Mouse (Mus musculus) heart, embryonic 11.5 days (tissue): ENCODE measurements around the gene Cpn1. TPM values are rescaled to one million over a fixed set of nuclear protein-coding genes. Genes with fewer than 3 reads are reported as not detected.

Experiments
- ATAC-seq: fragments of 200-750 bp; cut with Nextera tagmentation; replicated peaks from 2 replicates; pipeline ENCODE4 v1.8.0; 2017; ENCODE audit warnings: moderate library complexity; ENCODE audit not compliant: insufficient number of reproducible peaks, low FRiP score, low TSS enrichment
- H3K27ac ChIP-seq: fragments of 300-500 bp; sonication (generic); 2 replicates; pipeline ENCODE4 v1.5.1; 2014; ENCODE audit warnings: mild to moderate bottlenecking, low read depth, low read length
- H3K27me3 ChIP-seq: fragments of 300-500 bp; sonication (generic); 2 replicates; pipeline ENCODE4 v1.6.1; 2014; ENCODE audit warnings: mild to moderate bottlenecking, low read length, mixed read lengths; ENCODE audit not compliant: control insufficient read depth, insufficient read depth
- H3K36me3 ChIP-seq: fragments of 300-500 bp; sonication (generic); 2 replicates; pipeline ENCODE4 v1.6.1; 2014; ENCODE audit warnings: mild to moderate bottlenecking, low read length, moderate library complexity, mixed read lengths; ENCODE audit not compliant: control insufficient read depth, insufficient read depth
- H3K4me1 ChIP-seq: fragments of 300-500 bp; sonication (generic); 2 replicates; pipeline ENCODE4 v1.6.1; 2014; ENCODE audit warnings: low read length; ENCODE audit not compliant: control insufficient read depth, insufficient read depth
- H3K4me2 ChIP-seq: fragments of 300-500 bp; sonication (generic); 2 replicates; pipeline ENCODE4 v1.6.1; 2014; ENCODE audit warnings: mild to moderate bottlenecking, moderate library complexity
- H3K4me3 ChIP-seq: fragments of 300-500 bp; sonication (generic); 2 replicates; pipeline ENCODE4 v1.5.1; 2014; ENCODE audit warnings: low read depth, low read length
- H3K9ac ChIP-seq: fragments of 300-500 bp; sonication (generic); 2 replicates; pipeline ENCODE4 v1.6.1; 2014; ENCODE audit warnings: mild to moderate bottlenecking, low read depth, low read length, moderate library complexity
- H3K9me3 ChIP-seq: fragments of 300-500 bp; sonication (generic); replicated peaks from 2 replicates; pipeline ENCODE4 v1.6.1; 2016; ENCODE audit warnings: low read length; ENCODE audit not compliant: control insufficient read depth
- WGBS: fragments of 180-500 bp; shearing (Covaris S2); extraction: QIAGEN DNeasy Blood & Tissue Kit; methylation state at CpG from one replicate; pipeline ENCODE4 v1.1.7; 2014; ENCODE audit not compliant: insufficient replicate concordance; 5-methylcytosine and 5-hydroxymethylcytosine counted together
- polyA plus RNA-seq: library from polyadenylated mRNA; unstranded; fragments of >200 nt; fragmentation: Nextera tagmentation; extraction: Ambion mirVana; gene quantifications from 2 replicates; pipeline ENCODE4 v1.2.1, GENCODE M21; 2014

Cpn1 gene
- polyA plus RNA-seq: 0.77 and 2.0 TPM in 2 replicates

GRCm38 (mm10) chr19:43986069-43986794 is at the start of gene Cpn1:
TSS of gene Cpn1 (minus strand) at chr19:43986556.
- Histone ChIP-seq H3K4me3 (0 out of 2 replicates have a peak within 1 kb of the TSS, but pooled peaks have one; percentile 13), H3K9ac (no peak within 1 kb of the TSS), H3K27ac (no peak within 1 kb of the TSS), H3K36me3 (no peaks in the 10 kb centered on the region), H3K9me3 (no peaks in the 10 kb centered on the region), H3K4me2 (peak within 1 kb of the TSS; percentile 51), H3K4me1 (no peaks in the 10 kb centered on the region), H3K27me3 (peaks cover 9% of the 10 kb centered on the region)
- 22% methylated on average over 30 of the region's 30 CpGs for WGBS
- no peak for ATAC-seq

- Histone ChIP-seq H3K4me3 (no peak overlapping the region), H3K9ac (no peak overlapping the region), H3K4me2 (no peak overlapping the region), H3K27ac (no peak overlapping the region), H3K9me3 (no peaks in the 10 kb centered on the region), H3K4me1 (no peaks in the 10 kb centered on the region), H3K27me3 (no peaks in the 10 kb centered on the region), H3K36me3 (0 out of 2 replicates have a peak, but pooled peaks cover 3% of the 10 kb centered on the region)
- no peak for ATAC-seq
- 88% methylated on average over 5 of the region's 5 CpGs for WGBS
Observed at GRCm38 (mm10) chr19:44033396-44033795, 47.0 kb upstream of the Cpn1 start.

GRCm38 (mm10) chr19:44032046-44032744 is 45.8 kb upstream of the Cpn1 start:
- no peak for ATAC-seq

GRCm38 (mm10) chr19:44030024-44030423 is 43.7 kb upstream of the Cpn1 start:
- no peak for ATAC-seq
- H3K4me1 ChIP-seq: no peaks in the 10 kb centered on the region; the same call in 1 of the 2 replicates
- 89% methylated on average over 5 of the region's 5 CpGs for WGBS
- H3K4me3 ChIP-seq: no peak overlapping the region
- no peak overlapping the region for H3K27ac ChIP-seq
- no peaks in the 10 kb centered on the region for H3K9me3 ChIP-seq
- no peak overlapping the region for H3K9ac ChIP-seq
- no peaks in the 10 kb centered on the region for H3K27me3 ChIP-seq
- H3K36me3 ChIP-seq: no peaks in the 10 kb centered on the region
- no peak overlapping the region for H3K4me2 ChIP-seq

More at GRCm38 (mm10) chr19:44032046-44032744, 45.8 kb upstream of the Cpn1 start:
- H3K27me3 ChIP-seq: no peaks in the 10 kb centered on the region
- no peaks in the 10 kb centered on the region for H3K9me3 ChIP-seq
- no peak overlapping the region for H3K4me2 ChIP-seq
- H3K27ac ChIP-seq: no peak overlapping the region
- no peak overlapping the region for H3K4me3 ChIP-seq
- no peaks in the 10 kb centered on the region for H3K4me1 ChIP-seq
- 84% methylated on average over 11 of the region's 11 CpGs for WGBS
- 0 out of 2 replicates have a peak, but pooled peaks cover 3% of the 10 kb centered on the region for H3K36me3 ChIP-seq
- no peak overlapping the region for H3K9ac ChIP-seq

- Histone ChIP-seq H3K36me3 (no peaks in the 10 kb centered on the region), H3K27me3 (no peaks in the 10 kb centered on the region), H3K4me1 (no peaks in the 10 kb centered on the region; the same call in 1 of the 2 replicates), H3K9ac (no peak within 1 kb of the TSS), H3K4me2 (no peak within 1 kb of the TSS), H3K4me3 (no peak within 1 kb of the TSS), H3K9me3 (no peaks in the 10 kb centered on the region), H3K27ac (no peak within 1 kb of the TSS)
- no peak for ATAC-seq
- 67% methylated on average over 8 of the region's 8 CpGs for WGBS
Observed at GRCm38 (mm10) chr19:44028972-44029371, 42.6 kb upstream of the Cpn1 start, which contains the start of gene Cyp2c23. TSS of gene Cyp2c23 (minus strand) at chr19:44029208.

GRCm38 (mm10) chr19:44026956-44027530 is 40.7 kb upstream of the Cpn1 start:
- H3K4me2 ChIP-seq: no peak overlapping the region
- H3K4me1 ChIP-seq: no peaks in the 10 kb centered on the region; the same call in 1 of the 2 replicates
- no peak overlapping the region for H3K4me3 ChIP-seq
- WGBS: 49% methylated on average over 8 of the region's 8 CpGs
- no peak overlapping the region for H3K9ac ChIP-seq
- no peaks in the 10 kb centered on the region for H3K9me3 ChIP-seq
- H3K27me3 ChIP-seq: no peaks in the 10 kb centered on the region
- no peak overlapping the region for H3K27ac ChIP-seq
- no peaks in the 10 kb centered on the region for H3K36me3 ChIP-seq
- no peak for ATAC-seq

GRCm38 (mm10) chr19:44024921-44025585 is 38.7 kb upstream of the Cpn1 start:
- 83% methylated on average over 13 of the region's 13 CpGs for WGBS

GRCm38 (mm10) chr19:44023066-44023465 is 36.7 kb upstream of the Cpn1 start:
- no peak overlapping the region for H3K4me2 ChIP-seq
- no peak overlapping the region for H3K4me3 ChIP-seq
- ATAC-seq: no peak
- H3K4me1 ChIP-seq: no peaks in the 10 kb centered on the region; the same call in 1 of the 2 replicates
- H3K27me3 ChIP-seq: no peaks in the 10 kb centered on the region
- 61% methylated on average over 5 of the region's 5 CpGs for WGBS
- no peak overlapping the region for H3K9ac ChIP-seq
- no peak overlapping the region for H3K27ac ChIP-seq
- no peaks in the 10 kb centered on the region for H3K36me3 ChIP-seq
- no peaks in the 10 kb centered on the region for H3K9me3 ChIP-seq

More at GRCm38 (mm10) chr19:44024921-44025585, 38.7 kb upstream of the Cpn1 start:
- H3K9ac ChIP-seq: no peak overlapping the region
- H3K27me3 ChIP-seq: no peaks in the 10 kb centered on the region
- no peaks in the 10 kb centered on the region for H3K9me3 ChIP-seq
- H3K4me1 ChIP-seq: no peaks in the 10 kb centered on the region; the same call in 1 of the 2 replicates
- H3K27ac ChIP-seq: no peak overlapping the region
- no peaks in the 10 kb centered on the region for H3K36me3 ChIP-seq
- ATAC-seq: no peak
- H3K4me2 ChIP-seq: no peak overlapping the region
- H3K4me3 ChIP-seq: no peak overlapping the region
